Mouse (Mus musculus) adrenal gland, postnatal 36 days (tissue): ENCODE measurements around the gene Specc1. TPM values are rescaled to one million over a fixed set of nuclear protein-coding genes. Genes with fewer than 3 reads are reported as not detected.

Source experiments
- DNase-seq, 2 experiments: peaks; one replicate each; pipeline ENCODE4 v3.0.0; 2021; ENCODE audit warnings: mixed read lengths in 1 of 2
- total RNA-seq, 2 experiments: library from RNA; stranded (reverse); gene quantifications; 2 replicates each; pipeline ENCODE4 v1.2.3; 2021

Specc1 gene
- total RNA-seq, 2 experiments from 2014 or later = 5.7 to 9.9 TPM

DNA sequence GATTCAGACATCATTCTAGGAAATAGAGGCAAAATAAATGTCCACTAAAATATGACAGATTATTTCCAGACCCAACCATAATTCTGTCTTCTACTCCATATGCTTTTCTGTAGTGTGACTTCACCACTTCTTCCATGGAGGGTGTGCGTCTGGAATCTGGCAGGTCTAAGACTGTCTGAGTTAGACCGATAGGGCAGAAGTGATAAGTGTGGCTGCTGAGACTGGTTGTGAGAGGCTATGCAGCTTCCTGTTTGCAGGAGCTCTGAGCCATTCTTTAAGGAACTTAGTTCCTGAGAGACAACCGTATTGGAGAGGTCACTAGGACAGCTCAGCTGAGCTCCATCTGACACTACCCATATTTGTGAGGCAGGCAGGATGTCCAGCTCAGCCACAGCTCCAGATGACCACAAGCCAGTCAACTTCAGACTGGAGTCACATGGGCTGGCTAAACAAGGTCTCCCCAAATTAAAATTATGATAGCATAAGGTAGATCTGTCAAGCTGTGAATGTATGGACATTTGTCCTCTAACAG, 146.9 kb downstream of the Specc1 start:
- no peak for DNase-seq

DNA sequence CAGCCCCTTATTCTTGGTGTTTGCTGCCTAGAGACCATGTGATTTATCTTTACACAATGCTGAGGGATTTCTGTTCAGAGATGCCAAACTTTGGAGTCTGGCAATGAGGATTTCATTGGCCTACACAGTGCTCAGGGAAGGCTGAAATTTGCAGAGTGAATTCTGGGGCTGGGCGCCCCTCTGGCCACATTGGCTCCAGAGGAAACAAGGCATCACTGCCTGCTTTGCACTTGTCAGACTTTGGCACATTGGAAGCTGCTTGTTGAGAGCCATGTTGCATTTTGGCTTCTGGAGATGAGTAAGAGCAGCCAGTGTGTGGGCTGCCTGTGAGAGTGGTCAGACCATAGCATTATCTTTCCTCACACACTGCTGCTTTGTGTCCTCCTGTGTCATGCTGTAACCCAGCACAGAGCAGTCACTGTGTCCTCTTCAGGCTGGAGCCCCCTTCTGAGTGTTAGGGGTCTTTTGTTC, 149.9 kb downstream of the Specc1 start:
- DNase-seq = no peak

DNA sequence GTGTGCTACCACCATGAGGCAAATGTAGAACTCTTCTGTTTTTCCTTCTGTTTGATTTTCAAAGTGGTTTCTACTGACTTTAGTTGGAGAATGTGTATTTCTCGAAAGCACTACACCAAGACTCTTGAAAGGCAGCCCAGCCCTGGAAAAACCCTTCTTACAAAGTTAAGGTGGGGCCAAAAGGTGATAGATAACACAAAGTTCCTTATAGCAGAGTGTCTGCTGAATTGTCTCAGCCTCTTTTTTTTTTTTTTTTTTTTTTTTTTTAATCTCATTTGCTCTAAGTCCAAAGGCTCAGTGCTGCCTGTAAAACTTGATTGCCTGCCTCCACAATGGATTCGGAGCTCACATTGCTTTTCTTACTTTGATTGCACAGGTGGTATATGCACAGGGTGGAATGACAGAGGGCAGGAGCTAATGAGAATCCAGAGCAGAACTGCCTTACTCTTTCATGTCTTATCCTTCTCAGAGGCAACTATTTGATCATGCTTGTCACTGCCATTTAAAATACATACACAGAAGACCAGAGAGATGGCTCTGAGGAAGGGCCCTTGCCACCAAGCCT, 150.8 kb downstream of the Specc1 start:
- no peak for DNase-seq

DNA sequence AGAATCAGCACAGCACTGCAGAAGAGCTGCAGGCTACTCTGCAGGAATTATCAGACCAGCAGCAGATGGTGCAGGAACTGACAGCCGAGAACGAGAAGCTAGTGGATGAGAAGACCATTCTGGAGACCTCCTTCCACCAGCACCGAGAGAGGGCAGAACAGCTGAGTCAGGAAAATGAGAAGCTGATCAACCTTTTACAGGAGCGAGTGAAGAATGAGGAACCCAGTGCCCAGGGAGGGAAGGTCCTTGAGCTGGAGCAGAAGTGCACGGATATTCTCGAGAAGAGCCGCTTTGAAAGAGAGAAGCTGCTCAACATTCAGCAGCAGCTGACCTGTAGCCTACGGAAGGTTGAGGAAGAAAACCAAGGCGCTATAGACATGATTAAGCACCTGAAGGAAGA, 162.0 kb downstream of the Specc1 start:
- no peak for DNase-seq

DNA sequence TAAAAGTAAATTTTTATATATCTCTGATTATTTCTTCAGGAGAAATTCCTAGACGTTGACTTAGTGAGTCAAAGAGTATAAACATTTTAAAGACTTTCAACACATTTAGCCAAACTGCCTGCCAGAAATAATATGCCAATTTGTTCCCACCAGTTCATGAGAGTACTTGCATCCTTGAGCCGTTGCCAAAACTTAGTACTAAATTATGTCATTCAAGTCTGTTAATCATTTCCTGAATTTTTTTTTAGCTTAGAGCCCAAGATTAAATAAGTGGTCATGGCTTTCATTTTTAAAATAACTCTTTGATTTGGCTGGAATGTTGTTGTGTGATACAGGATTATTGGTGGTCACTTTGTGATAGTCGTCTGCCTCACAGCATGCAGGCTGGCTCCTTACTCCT, 163.3 kb downstream of the Specc1 start:
- DNase-seq = peak in 1 of 2 experiments; percentile 24

DNA sequence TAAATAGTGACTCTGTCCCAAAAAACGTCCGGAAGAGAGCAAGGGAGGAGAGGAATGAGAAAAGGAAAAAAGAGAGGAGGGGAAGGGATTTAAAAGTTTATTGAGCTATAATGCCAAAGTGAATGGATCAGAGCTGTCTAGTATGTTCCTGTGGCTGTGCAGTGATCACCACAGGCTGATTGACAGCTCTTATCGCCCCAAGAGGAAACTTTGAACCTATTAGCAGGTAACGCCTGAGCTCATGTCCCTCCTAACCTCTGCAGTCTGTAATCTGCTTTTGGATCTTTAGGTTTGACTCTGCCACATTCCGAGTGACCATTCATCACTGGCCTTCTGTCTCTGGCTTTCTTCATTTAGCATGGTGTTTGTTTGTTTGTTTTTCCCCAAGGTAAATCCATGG, 164.8 kb downstream of the Specc1 start:
- DNase-seq = no peak

DNA sequence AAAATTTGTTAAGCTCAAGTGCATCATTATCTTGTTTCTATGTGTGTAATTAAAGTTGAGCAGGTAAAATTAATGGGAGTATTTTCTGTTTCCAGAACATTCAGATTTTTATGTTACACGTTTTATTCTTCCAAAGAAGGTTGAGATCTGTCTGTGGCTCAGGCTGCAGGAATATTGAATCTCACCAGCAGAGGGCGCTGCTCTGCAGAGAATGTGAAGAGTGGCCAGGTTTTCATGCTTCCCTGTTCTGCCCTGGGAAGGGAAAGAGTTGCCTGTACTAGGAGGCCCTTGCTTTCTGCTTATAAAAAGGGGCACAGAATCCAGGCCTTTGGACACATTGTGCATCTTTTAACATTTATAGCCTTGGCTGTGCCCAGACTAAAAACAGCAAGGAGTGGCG, 171.1 kb downstream of the Specc1 start:
- DNase-seq = peak; percentile 88 to 89

DNA sequence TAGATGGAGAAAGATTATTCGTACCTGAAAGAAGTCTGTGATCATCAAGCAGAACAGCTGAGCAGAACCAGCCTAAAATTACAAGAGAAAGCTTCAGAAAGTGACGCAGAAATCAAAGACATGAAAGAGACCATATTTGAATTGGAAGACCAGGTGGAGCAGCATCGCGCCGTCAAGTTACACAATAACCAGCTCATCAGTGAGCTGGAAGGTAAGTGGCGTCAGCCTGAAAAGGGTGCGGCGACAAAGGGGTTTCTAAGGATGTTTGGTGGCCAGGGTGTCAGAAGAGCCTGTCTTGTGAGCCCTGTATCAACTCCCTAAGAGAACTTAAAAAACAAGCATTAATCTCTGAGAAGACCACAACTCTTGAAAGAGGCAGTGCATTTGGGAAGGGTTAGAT, 171.6 kb downstream of the Specc1 start:
- no peak for DNase-seq

DNA sequence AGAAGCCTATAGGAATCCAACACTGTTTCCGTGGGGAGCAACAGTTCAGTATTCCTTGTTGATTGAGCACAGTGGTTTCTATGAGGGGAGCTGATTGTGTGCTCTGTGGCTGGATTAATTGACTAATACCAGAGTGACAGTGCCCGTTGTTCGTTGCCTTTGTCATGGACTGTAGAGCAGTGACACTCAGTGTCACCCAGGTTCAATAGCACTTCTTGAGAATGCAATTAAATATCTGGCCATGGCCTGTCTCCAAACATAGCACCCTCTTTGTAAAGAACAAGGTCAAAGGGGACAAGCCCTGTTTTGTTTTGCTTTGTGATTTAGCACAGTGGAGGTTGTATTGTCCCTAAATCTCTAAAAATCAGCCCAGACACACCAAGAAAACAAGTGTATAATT, 173.6 kb downstream of the Specc1 start:
- no peak for DNase-seq

DNA sequence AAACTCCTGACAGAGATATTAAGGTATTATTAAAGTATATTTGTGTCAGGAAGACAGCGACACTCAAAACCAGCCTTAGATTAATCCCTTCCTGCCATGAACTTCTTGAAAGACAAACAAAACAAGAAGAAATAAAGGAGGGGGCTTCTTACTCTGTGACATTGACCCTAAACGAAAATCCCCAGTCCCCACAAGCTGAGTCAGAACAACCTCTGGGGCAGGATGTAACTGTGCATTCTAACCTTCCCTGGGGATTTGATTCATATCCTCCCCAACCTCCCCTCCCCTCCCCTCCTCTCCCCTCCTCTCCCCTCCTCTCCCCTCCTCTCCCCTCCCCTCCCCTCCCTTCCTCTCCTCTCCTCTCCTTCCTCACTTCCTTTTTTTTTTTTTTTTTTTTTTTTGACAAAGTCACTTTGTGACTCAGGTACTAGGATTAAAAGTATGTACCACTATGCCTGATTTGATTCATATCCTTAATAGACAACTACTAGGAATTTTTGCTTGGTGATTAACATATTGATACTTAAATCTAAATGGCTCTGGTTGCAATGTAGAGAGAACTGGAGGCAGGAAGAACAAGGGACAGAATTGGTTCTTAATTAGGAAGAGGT, 174.2 kb downstream of the Specc1 start:
- DNase-seq = no peak

DNA sequence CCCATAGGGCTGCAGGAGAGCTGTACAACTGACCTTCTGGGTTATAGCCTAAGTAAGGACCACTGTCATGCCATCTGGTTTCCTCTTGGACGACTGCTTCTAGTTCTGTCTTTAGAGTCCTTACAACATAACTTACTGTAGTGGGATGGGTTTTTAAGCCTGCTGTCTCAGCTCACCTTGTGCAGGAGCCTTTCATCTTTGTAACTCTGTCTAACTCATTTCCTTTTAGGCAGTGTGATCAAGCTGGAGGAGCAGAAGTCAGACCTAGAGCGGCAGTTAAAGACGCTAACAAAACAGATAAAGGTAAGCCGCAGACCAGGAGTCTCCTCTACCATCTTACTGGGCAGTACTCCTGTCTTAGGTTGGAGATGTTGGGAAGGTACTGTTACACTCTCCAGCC, 175.0 kb downstream of the Specc1 start:
- no peak for DNase-seq

DNA sequence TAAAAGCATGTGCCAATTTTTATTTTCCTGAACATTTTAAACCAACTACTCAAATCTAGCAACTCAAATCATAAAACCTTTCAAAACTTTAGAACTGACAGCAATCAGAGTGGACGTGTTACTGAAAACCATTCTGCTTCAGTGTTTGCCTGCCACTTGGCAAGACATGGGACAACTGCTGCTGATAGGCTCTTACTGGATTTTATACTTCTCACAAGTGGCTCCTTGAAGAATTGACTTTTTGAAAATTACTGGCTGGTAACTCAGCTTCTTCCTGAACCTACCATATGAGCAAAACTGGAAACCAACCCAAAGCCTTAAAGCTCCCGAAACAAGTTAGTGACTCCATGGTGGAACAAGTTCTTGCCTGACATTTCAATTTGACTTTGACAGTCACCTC, 177.6 kb downstream of the Specc1 start:
- DNase-seq = no peak

DNA sequence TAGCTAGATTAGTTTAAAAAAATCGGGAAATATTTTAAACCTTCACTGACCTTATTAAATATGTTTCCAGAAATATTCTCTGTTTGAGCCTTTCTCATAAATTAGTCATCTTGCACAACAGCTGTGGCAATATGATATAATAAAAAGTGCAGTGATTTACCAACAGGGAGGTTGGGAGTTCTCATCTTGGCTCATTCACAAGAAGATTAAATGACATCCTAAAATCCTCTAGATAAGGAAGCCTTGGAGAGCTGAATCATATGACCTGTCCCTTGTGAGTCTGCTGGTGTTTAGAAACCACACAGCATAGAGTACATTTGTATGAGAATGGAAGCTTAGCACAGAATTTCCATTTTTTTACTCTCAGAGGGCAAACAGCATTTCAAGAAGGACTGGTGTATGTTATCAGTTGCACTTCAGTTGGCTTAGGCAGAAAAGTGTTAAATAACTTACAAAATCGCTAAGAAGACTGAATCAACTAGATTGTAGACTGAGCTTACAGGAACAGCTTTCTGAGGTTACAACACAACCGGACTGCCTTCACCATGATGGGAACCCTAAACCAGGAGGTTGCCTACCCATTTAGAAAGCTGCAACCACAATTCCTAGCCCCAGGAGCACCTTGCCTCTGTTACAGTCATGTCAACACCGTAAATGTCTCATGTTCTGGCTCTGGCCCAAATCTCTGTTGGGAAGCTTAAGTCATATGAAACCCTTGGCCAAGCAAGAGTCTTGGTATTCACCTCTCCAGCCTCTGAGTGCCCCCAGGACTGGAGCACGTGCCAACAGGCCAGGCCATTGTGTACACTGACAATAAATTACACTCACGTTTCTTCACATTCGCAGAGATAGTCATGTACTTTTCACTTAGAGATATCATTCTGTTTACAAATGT, 188.9 kb downstream of the Specc1 start:
- DNase-seq = peak in 1 of 2 experiments; percentile 15

DNA sequence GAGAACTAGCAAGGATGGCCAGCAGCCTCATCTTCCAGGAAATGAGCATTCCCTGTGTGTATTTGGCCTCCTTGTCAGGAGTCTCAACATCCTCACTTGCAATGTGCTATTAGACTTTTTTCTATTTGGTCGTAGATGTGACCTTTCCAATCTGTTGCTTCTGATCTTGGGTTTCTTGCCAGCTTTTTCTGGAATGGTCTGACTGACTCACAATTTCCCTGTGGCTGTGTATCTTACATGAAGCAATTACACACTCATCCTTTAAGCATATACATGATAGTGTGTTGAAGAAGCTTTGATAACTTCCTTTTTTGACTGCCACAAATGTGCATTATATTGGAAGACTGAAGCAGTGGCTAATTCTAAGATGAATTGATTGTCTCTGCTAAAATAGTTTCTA, 190.1 kb downstream of the Specc1 start:
- peak; percentile 14 to 37 for DNase-seq

DNA sequence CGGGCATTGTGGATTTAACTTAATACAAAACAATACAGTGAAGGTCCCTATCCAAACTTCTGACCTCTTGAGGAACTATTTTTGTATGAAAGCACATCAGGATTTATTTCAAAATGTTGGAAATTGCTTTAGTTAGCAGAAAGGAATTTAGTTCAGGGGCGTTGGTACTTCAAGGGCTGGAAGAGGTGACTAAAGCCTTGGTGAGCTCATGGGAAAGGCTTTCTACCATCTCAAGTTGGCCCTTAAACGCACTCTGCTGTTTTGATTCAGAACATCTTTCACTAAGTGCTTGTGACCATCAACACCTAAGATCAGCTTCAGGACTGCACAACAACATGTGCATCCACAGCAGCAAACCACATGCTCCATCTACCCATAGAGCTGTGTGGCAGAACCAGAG, 191.5 kb downstream of the Specc1 start:
- no peak for DNase-seq

DNA sequence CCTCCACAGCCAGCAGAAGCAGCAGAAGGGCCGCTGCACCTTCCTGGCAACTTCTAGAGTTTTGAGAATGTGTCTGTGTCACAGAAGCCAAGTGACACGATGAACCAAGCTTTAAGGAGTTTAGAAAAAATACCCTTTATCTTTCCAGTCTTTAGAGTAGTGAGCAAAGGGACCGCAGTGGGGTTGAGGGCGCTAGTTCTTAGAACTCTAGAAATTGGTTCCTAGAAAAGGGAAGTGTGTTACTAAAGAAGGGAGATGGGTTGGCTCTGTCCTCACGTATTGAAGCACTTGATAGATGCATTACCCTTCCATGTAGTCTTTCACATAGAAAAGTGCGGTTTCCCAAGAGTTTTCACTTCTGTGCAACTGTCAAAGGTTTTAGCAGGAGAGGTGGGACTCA, 191.9 kb downstream of the Specc1 start:
- DNase-seq = no peak

DNA sequence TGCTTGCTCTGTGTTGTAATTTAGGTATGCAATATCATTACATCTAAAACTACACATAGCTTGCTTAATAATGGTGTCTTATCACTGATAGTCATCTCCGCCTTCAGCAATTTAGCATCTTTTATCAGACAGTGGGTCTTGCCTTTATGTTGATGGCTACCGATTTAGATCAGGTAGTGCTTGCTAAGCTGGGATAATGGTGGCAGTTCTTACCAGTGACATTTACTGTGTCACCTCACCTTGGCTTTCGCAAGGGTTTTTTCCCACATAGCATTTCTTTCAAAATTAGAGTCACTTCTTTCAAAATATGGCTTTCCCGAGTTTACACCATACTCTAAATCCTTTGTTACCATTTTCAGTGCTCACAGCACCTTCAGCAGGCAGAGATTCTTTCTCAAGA, 196.5 kb downstream of the Specc1 start:
- no peak for DNase-seq

DNA sequence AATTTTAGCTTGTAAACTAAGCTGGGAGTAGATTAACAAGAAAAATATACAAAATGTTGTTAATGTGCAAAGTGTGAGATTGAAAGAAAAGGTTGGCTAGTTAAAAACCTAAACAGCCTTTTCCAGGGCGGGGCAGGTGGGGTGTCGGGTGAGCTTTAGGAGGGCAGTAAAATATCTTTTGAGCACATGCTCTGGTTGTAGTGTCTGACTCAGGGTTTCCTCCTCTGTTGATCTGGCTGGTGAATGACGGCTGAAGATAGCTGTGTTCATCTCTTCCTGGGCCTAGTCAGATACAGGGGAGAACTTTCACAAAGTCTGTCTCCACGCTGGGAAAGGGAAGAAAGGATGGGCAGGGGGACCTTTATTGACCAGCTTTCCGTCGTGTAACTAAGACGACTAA, 203.2 kb downstream of the Specc1 start:
- no peak for DNase-seq

DNA sequence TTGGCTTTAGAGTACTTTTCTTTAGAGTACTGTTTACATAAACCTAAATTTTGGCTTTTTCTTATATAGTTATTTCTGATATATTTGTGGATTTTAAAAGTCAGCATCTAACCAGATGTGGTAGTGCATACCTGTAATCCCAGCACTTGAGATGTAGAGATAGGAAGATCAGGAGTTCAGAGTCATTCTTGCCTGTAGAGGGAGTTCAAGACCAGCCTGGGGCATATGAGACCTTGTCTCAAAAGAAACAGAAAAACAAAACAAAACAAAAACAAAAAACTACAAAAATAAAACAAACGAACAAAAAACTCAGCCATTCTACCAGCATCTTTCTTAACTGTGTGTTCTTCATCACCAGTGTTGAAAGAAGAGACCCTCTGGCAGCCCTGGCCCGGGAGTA, 204.9 kb downstream of the Specc1 start:
- DNase-seq = no peak

DNA sequence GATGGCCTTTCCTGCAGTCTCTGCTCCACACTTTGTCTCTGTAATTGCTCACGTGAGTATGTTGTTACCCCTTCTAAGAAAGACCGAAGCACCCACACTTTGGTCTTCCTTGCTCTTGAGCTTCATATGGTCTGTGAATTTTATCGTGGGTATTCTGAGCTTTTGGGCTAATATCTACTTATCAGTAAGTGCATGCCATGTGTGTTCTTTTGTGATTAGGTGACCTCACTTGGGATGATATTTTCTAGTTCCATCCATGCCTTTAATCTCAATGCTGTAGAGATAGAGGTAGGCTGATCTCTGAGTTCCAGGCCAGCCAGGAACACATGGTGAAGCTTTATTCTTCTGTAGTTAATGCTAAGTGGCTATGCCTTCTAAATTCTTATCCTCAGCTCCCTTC, 207.8 kb downstream of the Specc1 start:
- no peak for DNase-seq

DNA sequence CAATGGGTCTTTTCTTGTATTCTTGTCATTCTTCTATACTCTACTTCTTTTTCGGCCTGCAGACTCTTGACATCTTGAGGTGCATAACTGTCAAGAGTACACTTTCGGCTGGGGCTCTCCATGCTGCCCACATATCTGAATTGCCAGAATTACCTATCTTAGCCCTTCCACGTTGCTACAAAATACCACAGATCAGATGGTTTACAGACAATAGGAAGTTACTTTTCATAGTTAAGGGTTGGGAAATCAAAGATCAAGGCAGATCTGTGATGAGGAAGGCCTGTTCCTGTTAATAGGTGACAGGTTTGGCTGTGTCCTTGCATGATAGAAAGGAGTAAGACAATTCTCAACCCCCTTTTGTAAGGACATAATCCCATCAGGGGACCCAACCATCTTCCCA, 209.9 kb downstream of the Specc1 start:
- DNase-seq = no peak

DNA sequence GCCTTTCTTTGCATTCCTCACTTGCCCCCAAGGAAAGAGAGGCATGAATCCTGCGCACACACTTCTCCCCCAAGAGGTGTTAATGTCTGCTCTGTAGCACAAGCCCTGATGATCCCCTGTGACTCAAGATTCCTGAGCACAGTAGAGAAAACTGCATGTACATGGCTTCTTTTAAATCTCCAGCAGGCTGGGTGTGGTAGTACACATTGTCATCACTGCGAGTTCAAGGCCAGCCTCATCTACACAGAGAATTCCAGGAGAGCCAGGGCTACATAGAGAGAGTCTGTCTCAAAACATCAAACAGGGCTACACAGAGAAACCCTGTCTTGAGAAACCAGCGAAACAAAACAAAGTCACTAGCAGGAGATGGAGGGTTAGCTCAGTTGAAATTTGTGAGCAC, 211.6 kb downstream of the Specc1 start:
- no peak for DNase-seq
